Mouse (Mus musculus) midbrain, embryonic 10.5 days (tissue): ENCODE measurements around the gene Elmsan1. TPM values are rescaled to one million over a fixed set of nuclear protein-coding genes. Genes with fewer than 3 reads are reported as not detected.
A peak's percentile ranks its signal among the peaks of the same experiment; 100 is the strongest.
"Not testable (repeated sequence)": the region's sequence is repeated elsewhere in the genome, so short reads cannot be mapped to it uniquely, and the experiment has no call there.

Experiments used
- DNase-seq: peaks from one replicate; pipeline ENCODE4 v3.0.0-alpha.2; 2017; ENCODE audit warnings: low spot score
- H3K27ac ChIP-seq: fragments of 300-500 bp; sonication (generic); replicated peaks from 2 replicates; pipeline ENCODE4 v1.5.1; 2016; ENCODE audit warnings: mild to moderate bottlenecking
- H3K27me3 ChIP-seq: fragments of 300-500 bp; sonication (generic); 2 replicates; pipeline ENCODE4 v1.6.1; 2016; ENCODE audit warnings: low read depth, mild to moderate bottlenecking; ENCODE audit not compliant: poor library complexity, severe bottlenecking
- H3K36me3 ChIP-seq: fragments of 300-500 bp; sonication (generic); 2 replicates; pipeline ENCODE4 v1.6.1; 2016; ENCODE audit warnings: mild to moderate bottlenecking, moderate library complexity
- H3K4me1 ChIP-seq: fragments of 300-500 bp; sonication (generic); 2 replicates; pipeline ENCODE4 v1.6.1; 2016
- H3K4me3 ChIP-seq: fragments of 300-500 bp; sonication (generic); 2 replicates; pipeline ENCODE4 v1.5.1; 2016; ENCODE audit warnings: mild to moderate bottlenecking, moderate library complexity
- H3K9me3 ChIP-seq: fragments of 300-500 bp; sonication (generic); replicated peaks from 2 replicates; pipeline ENCODE4 v1.6.1; 2016; ENCODE audit warnings: mild to moderate bottlenecking
- WGBS: fragments of 180-500 bp; shearing (Covaris S2); methylation state at CpG from one replicate; pipeline ENCODE4 v1.1.7; 2016; 5-methylcytosine and 5-hydroxymethylcytosine counted together
- polyA plus RNA-seq: library from polyadenylated mRNA; unstranded; fragments of >200 nt; fragmentation: Nextera tagmentation; extraction: Ambion mirVana; gene quantifications from 2 replicates; pipeline ENCODE4 v1.2.1, GENCODE M21; 2016

Gene Elmsan1
- 5.9 and 6.3 TPM in 2 replicates for polyA plus RNA-seq

DNA sequence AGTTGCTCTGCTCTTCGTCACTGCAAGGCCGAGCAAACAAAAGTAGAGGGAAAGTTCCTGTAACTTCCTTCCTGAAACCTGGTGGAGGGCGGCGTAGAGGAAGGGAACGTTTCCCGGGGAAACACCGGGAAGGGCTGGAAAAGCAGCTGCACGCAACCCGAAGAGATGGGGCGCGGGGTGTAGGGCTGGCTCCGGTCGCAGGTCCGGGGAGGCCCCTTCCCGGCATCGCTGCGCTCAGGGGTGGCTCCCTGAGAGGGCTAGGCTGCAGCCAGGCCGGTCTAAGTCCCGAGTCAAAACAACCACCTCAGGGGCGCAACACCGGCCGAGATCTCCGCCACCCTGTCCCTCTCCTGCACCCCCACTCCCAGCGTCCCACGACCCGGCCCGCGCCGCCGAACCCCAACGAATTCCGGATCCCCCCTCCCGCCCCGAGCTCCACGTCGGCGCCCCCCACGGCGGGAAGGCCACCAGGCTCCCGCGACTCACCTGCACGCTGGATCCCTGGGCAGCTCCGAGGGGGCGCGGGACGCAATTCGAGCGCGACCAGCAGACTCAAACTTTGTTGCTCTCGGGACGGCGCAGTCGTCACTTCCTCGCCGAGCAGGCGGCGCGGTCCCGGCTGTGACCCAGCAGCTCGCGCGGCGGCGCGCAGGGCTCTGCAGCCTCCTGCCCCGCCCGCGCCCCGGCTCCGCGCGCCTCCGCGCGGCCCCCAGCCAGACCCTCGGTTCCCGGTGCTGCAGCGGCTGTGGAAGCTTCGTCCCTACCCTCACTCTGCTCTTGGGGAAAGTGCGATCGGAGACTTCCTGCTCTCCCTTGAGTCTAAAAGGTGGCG lies at the start of gene Elmsan1:
Gene Elmsan1 (minus strand): TSS at position 593 of the 832 bp plus-strand sequence.
- Histone ChIP-seq H3K36me3 (peaks cover 2% of the 10 kb centered on the region; the same call in 1 of the 2 replicates), H3K27me3 (peaks cover 42% of the 10 kb centered on the region), H3K9me3 (0 out of 2 replicates have a peak, but pooled peaks cover 3% of the 10 kb centered on the region), H3K4me1 (peaks cover 77% of the 10 kb centered on the region), H3K4me3 (peak within 1 kb of the TSS; percentile 74), H3K27ac (peak within 1 kb of the TSS; percentile 94)
- under 1% methylated on average over 82 of the region's 82 CpGs for WGBS
- DNase-seq, result peak; percentile 81

DNA sequence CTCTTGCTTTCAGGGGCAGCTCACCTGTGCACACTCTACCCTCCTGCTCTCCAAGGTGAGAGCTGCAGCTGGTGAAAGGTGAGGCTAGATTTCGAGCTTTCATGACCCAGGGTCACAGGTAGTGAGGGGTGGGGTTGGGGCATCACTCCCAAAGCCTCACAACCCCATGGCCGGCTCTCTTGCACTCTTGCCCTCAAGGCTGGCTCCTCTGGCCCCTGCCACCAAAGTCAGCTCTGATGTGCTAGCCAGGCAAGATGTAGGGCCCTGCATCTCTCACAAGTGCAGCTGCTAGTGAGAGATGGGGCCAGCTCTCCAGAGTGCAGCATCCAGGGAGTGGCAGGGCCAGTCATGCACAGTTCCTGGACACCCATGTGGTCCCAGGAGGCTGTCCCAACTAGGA lies 48.6 kb upstream of the Elmsan1 start:
- no peak for DNase-seq
- Histone ChIP-seq H3K36me3 (no peaks in the 10 kb centered on the region), H3K4me3 (no peak overlapping the region), H3K9me3 (no peaks in the 10 kb centered on the region), H3K4me1 (no peaks in the 10 kb centered on the region), H3K27me3 (no peaks in the 10 kb centered on the region), H3K27ac (no peak overlapping the region)
- WGBS, result 71% methylated on average over 2 of the region's 2 CpGs

DNA sequence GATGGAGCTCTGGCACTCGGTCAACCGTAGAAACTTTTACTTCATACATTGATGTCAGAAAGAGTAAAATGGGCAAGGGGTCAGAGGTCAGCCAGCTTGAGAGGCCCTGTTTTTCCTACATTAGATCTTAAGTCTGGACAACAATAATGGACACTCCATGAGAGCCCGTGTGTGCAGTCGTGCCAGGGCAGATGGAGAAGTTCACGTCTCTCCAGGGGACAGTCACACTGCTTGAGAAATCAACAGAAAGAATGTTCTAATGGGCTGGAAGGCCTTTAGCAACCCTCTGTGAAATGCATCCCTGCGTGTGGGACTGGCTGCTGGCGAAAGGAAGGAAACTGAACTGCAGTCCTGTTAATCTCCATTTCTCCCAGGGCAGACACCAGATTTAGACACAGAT lies 41.7 kb upstream of the Elmsan1 start:
- DNase-seq, result no peak
- H3K36me3 ChIP-seq, result no peaks in the 10 kb centered on the region
- H3K27me3 ChIP-seq, result no peaks in the 10 kb centered on the region
- WGBS, result 61% methylated on average over 7 of the region's 7 CpGs
- H3K4me3 ChIP-seq, result no peak overlapping the region
- no peak overlapping the region for H3K27ac ChIP-seq
- peaks cover 7% of the 10 kb centered on the region for H3K4me1 ChIP-seq
- no peaks in the 10 kb centered on the region for H3K9me3 ChIP-seq

DNA sequence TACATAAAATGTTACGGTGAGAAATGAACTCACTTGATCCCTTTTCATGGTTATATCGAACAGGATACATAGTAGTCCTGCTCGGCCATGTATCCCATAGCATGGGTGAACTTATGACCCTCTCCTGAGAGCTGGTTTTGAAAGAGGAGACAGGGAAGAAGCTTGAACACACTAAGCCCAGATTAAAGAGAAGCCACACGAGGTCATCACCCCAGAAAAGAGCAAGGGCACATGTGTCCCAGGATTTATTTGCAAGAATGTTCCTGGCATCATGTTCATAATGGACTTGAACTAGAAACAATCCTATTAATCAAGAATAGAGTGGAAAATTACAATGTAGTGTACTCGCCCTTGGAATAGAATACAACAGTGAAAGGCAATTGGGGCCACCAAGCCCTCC lies 36.2 kb upstream of the Elmsan1 start:
- H3K4me3 ChIP-seq, result no peak overlapping the region
- WGBS, result 74% methylated on average over 5 of the region's 5 CpGs
- no peaks in the 10 kb centered on the region for H3K27me3 ChIP-seq

DNA sequence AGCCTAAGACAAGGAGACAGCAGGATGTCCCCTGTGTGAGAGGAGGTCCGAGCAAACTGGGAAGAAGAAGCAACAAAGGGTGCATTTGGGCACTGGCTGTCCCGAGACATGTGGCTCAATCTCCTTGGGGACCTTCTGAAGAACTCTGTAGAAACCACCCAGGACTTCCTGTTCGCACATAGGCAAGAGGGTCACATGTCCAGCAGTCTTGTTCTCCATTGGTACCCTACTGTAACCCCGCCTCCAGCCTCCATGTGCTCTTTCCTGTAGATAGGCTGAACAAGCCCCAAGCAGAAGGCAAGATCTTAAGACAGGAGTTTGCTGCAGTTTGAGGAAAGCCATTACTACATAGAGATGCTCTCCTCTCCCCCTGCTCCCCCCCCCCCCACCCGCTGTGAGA lies 34.1 kb upstream of the Elmsan1 start:
- Histone ChIP-seq H3K27me3 (no peaks in the 10 kb centered on the region), H3K36me3 (no peaks in the 10 kb centered on the region), H3K9me3 (peaks cover 6% of the 10 kb centered on the region; the same call in 1 of the 2 replicates), H3K4me1 (no peaks in the 10 kb centered on the region), H3K4me3 (no peak overlapping the region), H3K27ac (no peak overlapping the region)
- DNase-seq, result no peak
- 88% methylated on average over 5 of the region's 5 CpGs for WGBS

More for the DNA sequence above, 36.2 kb upstream of the Elmsan1 start:
- H3K36me3 ChIP-seq, result no peaks in the 10 kb centered on the region
- peaks cover 6% of the 10 kb centered on the region; the same call in 1 of the 2 replicates for H3K9me3 ChIP-seq
- DNase-seq, result no peak
- no peaks in the 10 kb centered on the region for H3K4me1 ChIP-seq
- H3K27ac ChIP-seq, result no peak overlapping the region

GRCm38 (mm10) chr12:84249217-84249616 lies 30.5 kb upstream of the Elmsan1 start:
- Histone ChIP-seq H3K9me3 (peaks cover 6% of the 10 kb centered on the region; the same call in 1 of the 2 replicates), H3K4me1 (no peaks in the 10 kb centered on the region), H3K4me3 (no peak overlapping the region), H3K27me3 (no peaks in the 10 kb centered on the region), H3K36me3 (no peaks in the 10 kb centered on the region), H3K27ac (no peak overlapping the region)
- 7% methylated on average over 3 of the region's 3 CpGs for WGBS
- DNase-seq, result peak; percentile 70

GRCm38 (mm10) chr12:84245683-84246082 lies 27.0 kb upstream of the Elmsan1 start:
- no peaks in the 10 kb centered on the region for H3K9me3 ChIP-seq
- H3K27me3 ChIP-seq, result no peaks in the 10 kb centered on the region
- 70% methylated on average over 5 of the region's 5 CpGs for WGBS
- H3K27ac ChIP-seq, result no peak overlapping the region
- DNase-seq, result no peak
- H3K4me3 ChIP-seq, result no peak overlapping the region
- no peaks in the 10 kb centered on the region for H3K36me3 ChIP-seq
- no peaks in the 10 kb centered on the region for H3K4me1 ChIP-seq

GRCm38 (mm10) chr12:84243076-84243770 lies 24.5 kb upstream of the Elmsan1 start:
- no peaks in the 10 kb centered on the region for H3K36me3 ChIP-seq
- H3K9me3 ChIP-seq, result no peaks in the 10 kb centered on the region
- 83% methylated on average over 7 of the region's 7 CpGs for WGBS
- DNase-seq, result no peak
- H3K27ac ChIP-seq, result no peak overlapping the region
- H3K4me3 ChIP-seq, result no peak overlapping the region
- H3K4me1 ChIP-seq, result peaks cover 6% of the 10 kb centered on the region
- no peaks in the 10 kb centered on the region for H3K27me3 ChIP-seq

- H3K36me3 ChIP-seq, result not testable (repeated sequence)
Observed at GRCm38 (mm10) chr12:84237036-84237435, 18.4 kb upstream of the Elmsan1 start.

DNA sequence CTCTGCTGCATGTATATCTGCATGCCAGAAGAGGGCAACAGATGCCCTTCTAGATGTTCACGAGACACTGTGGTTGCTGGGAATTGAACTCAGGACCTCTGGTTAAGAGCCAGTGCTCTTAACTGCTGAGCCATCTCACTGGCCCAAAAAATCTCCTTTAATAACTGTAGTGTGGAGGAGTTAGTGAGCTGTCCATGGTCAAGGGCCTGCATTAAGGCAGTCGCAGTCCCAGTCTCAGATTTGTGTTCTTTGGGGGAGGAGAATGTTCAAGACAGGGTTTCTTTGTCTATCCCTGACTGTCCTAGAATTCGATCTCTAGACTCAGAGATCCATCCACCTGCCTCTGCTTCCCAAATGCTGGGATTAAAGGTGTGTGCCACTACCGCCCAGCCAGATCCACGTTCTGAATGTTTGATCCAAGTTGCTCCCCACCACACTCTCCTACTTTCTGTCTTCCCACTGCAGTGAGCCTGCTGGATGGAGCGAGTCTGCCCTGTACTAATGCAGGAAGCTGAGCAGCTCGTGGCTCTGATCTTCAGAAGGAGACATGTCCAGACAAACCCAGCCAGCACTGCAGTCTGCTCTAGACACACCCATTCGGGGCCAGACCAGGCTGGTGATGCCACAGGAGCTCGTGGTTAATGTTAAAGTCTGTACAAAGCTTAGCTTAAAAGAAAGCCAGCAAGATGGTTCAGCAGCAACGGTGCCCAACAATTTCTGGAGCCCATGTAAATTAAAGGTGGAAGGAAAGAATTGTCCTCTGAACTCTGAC lies 17.5 kb upstream of the Elmsan1 start:
- Histone ChIP-seq H3K4me1 (peaks cover 6% of the 10 kb centered on the region), H3K4me3 (no peak overlapping the region), H3K36me3 (no peaks in the 10 kb centered on the region), H3K27me3 (no peaks in the 10 kb centered on the region), H3K27ac (no peak overlapping the region), H3K9me3 (no peaks in the 10 kb centered on the region)
- no peak for DNase-seq
- WGBS, result 85% methylated on average over 10 of the region's 10 CpGs

More at GRCm38 (mm10) chr12:84237036-84237435, 18.4 kb upstream of the Elmsan1 start:
- not testable (repeated sequence) for H3K27ac ChIP-seq, H3K27me3 ChIP-seq, H3K4me1 ChIP-seq, H3K4me3 ChIP-seq, H3K9me3 ChIP-seq, DNase-seq
- 89% methylated on average over 5 of the region's 5 CpGs for WGBS

DNA sequence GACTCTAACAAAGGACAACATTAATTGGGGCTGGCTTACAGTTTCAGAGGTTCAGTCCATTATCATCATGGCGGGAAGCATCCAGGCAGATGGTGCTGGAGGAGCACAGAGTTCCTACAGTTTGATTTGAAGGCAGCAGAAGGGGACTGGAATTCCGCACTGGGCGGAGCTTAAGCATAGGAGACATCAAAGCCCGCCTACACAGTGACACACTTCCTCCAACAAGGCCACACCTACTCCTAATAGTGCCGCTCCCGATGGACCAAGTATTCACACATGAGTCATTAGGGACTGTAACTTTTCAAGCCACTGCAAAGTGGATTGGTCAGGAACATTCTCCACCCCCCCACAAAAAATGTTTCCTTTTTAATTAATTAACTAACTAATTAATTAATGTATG lies 16.9 kb upstream of the Elmsan1 start:
- Histone ChIP-seq H3K4me1 (peaks cover 6% of the 10 kb centered on the region), H3K27ac (no peak overlapping the region), H3K36me3 (no peaks in the 10 kb centered on the region), H3K27me3 (no peaks in the 10 kb centered on the region), H3K4me3 (no peak overlapping the region), H3K9me3 (no peaks in the 10 kb centered on the region)
- 96% methylated on average over 6 of the region's 6 CpGs for WGBS
- no peak for DNase-seq

GRCm38 (mm10) chr12:84233488-84234100 lies 14.9 kb upstream of the Elmsan1 start:
- no peak overlapping the region for H3K27ac ChIP-seq
- no peaks in the 10 kb centered on the region for H3K4me1 ChIP-seq
- DNase-seq, result no peak
- H3K36me3 ChIP-seq, result no peaks in the 10 kb centered on the region
- H3K27me3 ChIP-seq, result no peaks in the 10 kb centered on the region
- no peaks in the 10 kb centered on the region for H3K9me3 ChIP-seq
- no peak overlapping the region for H3K4me3 ChIP-seq
- WGBS, result 91% methylated on average over 8 of the region's 8 CpGs
